Mouse (Mus musculus): ENCODE measurements around the gene Stx7.
"Not testable (repeated sequence)": the region's sequence is repeated elsewhere in the genome, so short reads cannot be mapped to it uniquely, and the experiment has no call there.

Gene Stx7

GRCm38 (mm10) chr10:24149135-24149781 is at the start of gene Stx7:
Gene Stx7 (plus strand): TSS chr10:24149302.
- in situ Hi-C loops (cut with MboI; ENCODE audit: low sequenced_read_pairs), result no loop called here

- in situ Hi-C loops (cut with MboI; ENCODE audit: low sequenced_read_pairs), result not testable (repeated sequence)
These were observed 47.3 kb upstream of the Stx7 start, which contains the start of gene Taar8c for GRCm38 (mm10) chr10:24101812-24102211. Gene Taar8c (minus strand): TSS chr10:24101912.

- in situ Hi-C loops (cut with MboI; ENCODE audit: low sequenced_read_pairs), result not testable (repeated sequence)
These were observed 45.8 kb upstream of the Stx7 start for GRCm38 (mm10) chr10:24103299-24103698.

GRCm38 (mm10) chr10:24107747-24108146 is 41.4 kb upstream of the Stx7 start:
- in situ Hi-C loops (cut with MboI; ENCODE audit: low sequenced_read_pairs), result no loop called here

DNA sequence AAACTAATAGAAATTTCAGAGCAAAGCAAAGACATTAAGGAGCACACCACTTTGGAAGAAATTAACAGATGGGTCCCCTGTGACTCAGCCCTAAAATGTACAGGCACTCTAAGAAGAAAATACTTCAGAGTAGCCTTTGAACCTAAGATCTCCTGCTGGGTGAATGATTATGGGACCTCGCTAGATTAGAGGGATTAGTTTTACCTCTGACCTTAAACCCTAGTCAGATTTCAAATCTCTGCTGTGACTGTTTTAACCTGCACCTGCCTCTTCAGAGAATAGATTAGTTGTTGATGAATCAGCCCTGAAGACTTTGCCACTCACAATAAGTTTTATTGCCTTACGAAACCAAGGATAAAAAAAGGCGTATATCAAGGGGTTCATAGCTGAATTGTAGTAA is 40.9 kb upstream of the Stx7 start:
- in situ Hi-C loops (cut with MboI; ENCODE audit: low sequenced_read_pairs), result no loop called here

GRCm38 (mm10) chr10:24109434-24109833 is 39.7 kb upstream of the Stx7 start, which contains the start of gene Taar9:
Gene Taar9 (minus strand): TSS chr10:24109534.
- in situ Hi-C loops (cut with MboI; ENCODE audit: low sequenced_read_pairs), result not testable (repeated sequence)

GRCm38 (mm10) chr10:24111116-24111778 is 37.9 kb upstream of the Stx7 start:
- in situ Hi-C loops (cut with MboI; ENCODE audit: low sequenced_read_pairs), result no loop called here

GRCm38 (mm10) chr10:24131451-24132262 is 17.4 kb upstream of the Stx7 start:
- in situ Hi-C loops (cut with MboI; ENCODE audit: low sequenced_read_pairs), result no loop called here

DNA sequence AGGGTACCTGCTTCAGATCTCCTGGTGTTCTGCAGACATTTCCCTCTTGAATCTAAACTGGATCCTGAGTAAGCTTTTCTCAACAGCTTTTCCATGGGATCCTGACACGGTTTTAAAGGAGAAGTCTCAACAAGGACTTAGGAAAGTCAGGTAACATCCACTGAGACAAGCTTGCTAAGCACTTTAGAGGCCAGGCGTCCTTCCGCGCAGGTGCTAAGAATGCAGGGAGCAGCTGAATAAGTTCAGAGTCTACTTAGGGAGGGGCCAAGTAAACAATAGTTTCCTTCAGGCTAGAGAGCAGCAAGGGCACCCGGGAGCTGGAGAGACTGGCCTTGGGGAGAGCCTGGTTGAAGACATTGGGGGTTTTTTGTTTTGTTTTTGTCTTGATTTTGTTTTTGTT is 16.8 kb upstream of the Stx7 start:
- in situ Hi-C loops (cut with MboI; ENCODE audit: low sequenced_read_pairs), result no loop called here

DNA sequence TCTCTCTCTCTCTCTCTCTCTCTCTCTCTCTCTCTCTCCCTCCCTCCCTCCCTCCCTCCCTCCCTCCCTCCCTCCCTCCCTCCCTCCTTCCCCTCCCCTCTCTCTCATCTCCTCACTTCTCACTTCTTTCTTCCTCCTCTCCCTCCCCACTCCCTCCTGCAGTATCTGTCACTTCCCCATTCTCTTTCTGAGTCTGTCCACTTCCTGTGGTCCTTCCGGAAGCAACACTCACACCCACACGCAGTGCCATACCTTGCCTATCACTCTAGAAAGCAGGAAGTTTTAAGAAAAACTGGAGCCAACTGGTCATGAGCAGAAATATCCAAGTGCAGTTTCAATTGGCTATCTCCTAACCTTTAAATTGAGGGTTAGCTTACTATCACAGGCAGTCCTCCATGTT is 16.0 kb upstream of the Stx7 start:
- in situ Hi-C loops (cut with MboI; ENCODE audit: low sequenced_read_pairs), result no loop called here

- in situ Hi-C loops (cut with MboI; ENCODE audit: low sequenced_read_pairs), result no loop called here
These were observed 14.9 kb upstream of the Stx7 start for GRCm38 (mm10) chr10:24134071-24134645.

- in situ Hi-C loops (cut with MboI; ENCODE audit: low sequenced_read_pairs), result no loop called here
These were observed 10.4 kb upstream of the Stx7 start for GRCm38 (mm10) chr10:24138623-24139261.

GRCm38 (mm10) chr10:24142735-24143134 is 6.4 kb upstream of the Stx7 start:
- in situ Hi-C loops (cut with MboI; ENCODE audit: low sequenced_read_pairs), result no loop called here

GRCm38 (mm10) chr10:24150086-24150485 is 984 bp downstream of the Stx7 start:
- in situ Hi-C loops (cut with MboI; ENCODE audit: low sequenced_read_pairs), result no loop called here

DNA sequence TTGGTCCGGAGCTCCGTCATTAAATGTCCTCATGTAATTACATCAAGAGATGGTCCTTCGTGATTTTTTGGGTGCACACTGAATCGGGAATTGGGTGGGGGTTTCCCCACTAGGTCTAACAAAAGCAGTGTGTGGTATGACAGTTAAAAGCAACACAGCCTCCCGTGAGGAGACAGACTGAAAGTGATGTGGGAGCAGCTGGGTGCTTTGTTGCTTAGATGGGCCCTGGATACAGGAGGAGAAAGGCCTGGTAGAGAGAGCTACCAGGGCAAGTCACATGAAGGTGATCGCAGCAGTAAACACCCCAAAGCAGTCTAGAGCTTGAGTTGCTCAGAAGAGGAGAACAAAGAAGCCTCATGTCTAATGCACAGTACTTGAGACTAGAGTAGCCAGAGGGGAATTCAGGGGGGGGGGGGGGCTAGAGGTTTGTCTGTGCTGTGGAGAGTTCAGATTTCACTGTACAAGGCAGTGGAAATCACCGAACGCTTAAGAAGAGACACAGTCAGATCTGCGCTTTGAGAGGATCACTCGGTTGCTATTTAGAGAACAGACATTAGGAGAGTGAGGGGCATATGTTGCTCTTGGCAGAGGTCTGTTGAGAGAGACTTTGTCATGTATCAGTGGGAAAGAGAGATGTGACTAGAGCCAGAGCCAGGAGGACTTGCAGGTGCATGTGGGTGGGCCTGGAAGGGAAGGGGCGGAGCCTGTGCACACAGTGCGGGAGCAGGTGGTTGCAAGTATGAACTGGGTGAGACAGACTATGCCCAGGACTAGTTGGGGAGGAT is 9.6 kb downstream of the Stx7 start:
- in situ Hi-C loops (cut with MboI; ENCODE audit: low sequenced_read_pairs), result no loop called here

DNA sequence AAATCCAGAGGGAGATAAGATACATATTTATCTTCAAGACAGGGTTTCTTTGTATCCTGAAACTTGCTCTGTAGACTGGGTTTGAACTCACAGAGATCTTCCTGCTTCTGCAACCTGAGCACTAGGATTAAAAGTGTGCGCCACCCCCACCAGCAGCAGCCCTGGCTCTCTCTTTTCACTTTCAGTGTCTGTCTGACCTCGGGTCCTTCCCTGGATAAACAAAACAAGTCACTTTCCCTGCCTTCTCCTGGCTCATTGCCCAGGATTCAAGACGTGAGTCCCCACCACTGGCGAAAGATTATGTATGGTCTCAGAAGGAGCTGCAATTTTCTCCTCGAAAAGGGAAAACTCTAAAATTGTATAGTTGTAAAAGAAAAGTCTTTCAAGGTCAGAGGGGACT is 10.5 kb downstream of the Stx7 start:
- in situ Hi-C loops (cut with MboI; ENCODE audit: low sequenced_read_pairs), result no loop called here

GRCm38 (mm10) chr10:24160349-24160748 is 11.2 kb downstream of the Stx7 start:
- in situ Hi-C loops (cut with MboI; ENCODE audit: low sequenced_read_pairs), result no loop called here

GRCm38 (mm10) chr10:24164137-24164908 is 15.2 kb downstream of the Stx7 start:
- in situ Hi-C loops (cut with MboI; ENCODE audit: low sequenced_read_pairs), result no loop called here

DNA sequence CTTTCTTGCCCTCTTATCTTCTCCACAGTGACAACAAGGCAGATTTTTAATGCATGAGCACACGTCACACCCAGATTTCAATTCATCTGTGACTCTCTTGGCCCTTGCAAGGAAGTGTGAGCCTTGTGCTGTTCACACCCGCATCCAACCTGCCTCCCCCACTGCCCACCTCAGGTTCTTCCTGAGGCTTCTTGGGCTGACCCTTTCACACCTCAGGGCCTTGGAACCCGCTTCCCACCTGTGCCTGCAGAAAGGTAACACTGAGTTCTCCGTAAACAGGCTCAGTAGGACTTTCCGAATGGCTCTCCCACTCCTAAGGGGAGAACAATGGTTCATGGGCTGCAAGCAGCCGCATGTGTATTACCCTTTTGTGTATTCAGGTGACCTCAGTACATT is 15.8 kb downstream of the Stx7 start:
- in situ Hi-C loops (cut with MboI; ENCODE audit: low sequenced_read_pairs), result no loop called here
